Mouse (Mus musculus) embryonic fibroblast, embryonic 13.5 days (primary cell): Measurements from ENCODE around the gene Rere. TPM values are rescaled to one million over a fixed set of nuclear protein-coding genes. Genes with fewer than 3 reads are reported as not detected.
A peak's percentile ranks its signal among the peaks of the same experiment; 100 is the strongest.

ENCODE experiments used
- H3K27ac ChIP-seq: 2 replicates; pipeline ENCODE4 v1.5.1; 2012; ENCODE audit warnings: low read length, control low read depth, inconsistent platforms; ENCODE audit not compliant: insufficient read depth
- H3K4me1 ChIP-seq: 2 replicates; pipeline ENCODE4 v1.6.1; 2011; ENCODE audit warnings: low read length; ENCODE audit not compliant: control insufficient read depth, insufficient read depth
- H3K4me3 ChIP-seq: 2 replicates; pipeline ENCODE4 v1.5.1; 2011; ENCODE audit warnings: mild to moderate bottlenecking, control low read depth, low read length; ENCODE audit not compliant: insufficient read depth
- CTCF ChIP-seq: IDR thresholded peaks from 2 replicates; pipeline ENCODE4 v1.5.1; 2011; ENCODE audit warnings: mild to moderate bottlenecking, control low read depth, low read length, moderate library complexity, borderline replicate concordance; ENCODE audit not compliant: insufficient read depth
- POLR2A ChIP-seq: IDR thresholded peaks from 2 replicates; pipeline ENCODE4 v1.6.1; 2011; ENCODE audit warnings: low read depth, mild to moderate bottlenecking, control low read depth, low read length, moderate library complexity
- polyA plus RNA-seq: library from polyadenylated mRNA; stranded (reverse); fragments of >200 nt; gene quantifications from 2 replicates; pipeline ENCODE4 v1.2.4, GENCODE M21; 2011; ENCODE audit warnings: low read depth; ENCODE audit not compliant: missing spikeins, insufficient read length

The Rere gene
- polyA plus RNA-seq, 1 experiment = 59.0 TPM

- TF ChIP-seq POLR2A (no peak), CTCF (no peak)
- Histone ChIP-seq H3K4me3 (peak within 1 kb of the TSS; percentile 10; the same call in 1 of the 2 replicates), H3K4me1 (no peaks in the 10 kb centered on the region), H3K27ac (no peak within 1 kb of the TSS)
Observed at GRCm38 (mm10) chr4:150651390-150652277, 370.2 kb downstream of the Rere start, which contains the start of gene Slc45a1. TSS of gene Slc45a1 (minus strand) at chr4:150652174.

GRCm38 (mm10) chr4:150653072-150653599 lies 371.7 kb downstream of the Rere start:
- H3K4me3 ChIP-seq = no peak overlapping the region
- no peak overlapping the region for H3K27ac ChIP-seq
- no peaks in the 10 kb centered on the region for H3K4me1 ChIP-seq
- no peak for TF ChIP-seq POLR2A
- TF ChIP-seq CTCF = no peak

GRCm38 (mm10) chr4:150655989-150656388 lies 374.5 kb downstream of the Rere start:
- Histone ChIP-seq H3K27ac (no peak overlapping the region), H3K4me1 (no peaks in the 10 kb centered on the region), H3K4me3 (no peak overlapping the region)
- peak; percentile 95 for TF ChIP-seq CTCF
- no peak for TF ChIP-seq POLR2A

- TF ChIP-seq CTCF (no peak), POLR2A (no peak)
- no peak overlapping the region for H3K4me3 ChIP-seq
- H3K27ac ChIP-seq = no peak overlapping the region
- no peaks in the 10 kb centered on the region for H3K4me1 ChIP-seq
Observed at GRCm38 (mm10) chr4:150656504-150656903, 375.1 kb downstream of the Rere start.

DNA sequence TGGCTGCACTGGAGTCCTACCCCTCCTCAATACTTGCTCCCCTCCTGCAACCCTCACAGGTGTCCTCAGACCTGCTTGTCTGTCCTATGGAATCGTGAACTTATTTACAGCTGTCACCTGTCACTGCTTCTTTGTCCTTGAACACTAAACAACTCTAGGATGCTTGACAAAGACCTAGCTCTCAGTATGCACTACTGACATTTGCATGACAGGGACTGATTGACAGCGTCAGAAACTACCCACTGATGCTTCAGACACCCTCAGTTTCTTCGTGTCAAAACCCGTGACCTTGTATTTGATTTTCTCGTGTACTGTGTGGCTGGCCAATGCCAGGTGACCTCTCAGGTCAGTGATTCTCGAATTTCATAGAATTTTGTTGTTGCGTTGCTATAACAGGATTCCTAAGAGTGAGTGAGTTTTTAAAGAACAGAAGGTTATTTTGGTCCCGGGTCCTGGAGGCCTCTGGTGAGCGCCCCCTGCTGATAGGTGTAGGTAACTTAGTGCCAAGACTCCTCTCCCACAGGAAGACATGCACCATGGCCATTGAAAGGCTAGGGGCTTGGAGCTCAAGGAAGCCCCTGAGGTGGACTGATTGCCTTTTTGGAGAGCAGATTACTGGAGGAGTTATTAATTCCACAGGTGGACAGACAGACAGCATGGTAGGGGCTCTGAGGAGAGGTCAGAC lies 378.6 kb downstream of the Rere start:
- no peaks in the 10 kb centered on the region for H3K4me1 ChIP-seq
- H3K4me3 ChIP-seq = no peak overlapping the region
- TF ChIP-seq CTCF (no peak), POLR2A (no peak)
- no peak overlapping the region for H3K27ac ChIP-seq

DNA sequence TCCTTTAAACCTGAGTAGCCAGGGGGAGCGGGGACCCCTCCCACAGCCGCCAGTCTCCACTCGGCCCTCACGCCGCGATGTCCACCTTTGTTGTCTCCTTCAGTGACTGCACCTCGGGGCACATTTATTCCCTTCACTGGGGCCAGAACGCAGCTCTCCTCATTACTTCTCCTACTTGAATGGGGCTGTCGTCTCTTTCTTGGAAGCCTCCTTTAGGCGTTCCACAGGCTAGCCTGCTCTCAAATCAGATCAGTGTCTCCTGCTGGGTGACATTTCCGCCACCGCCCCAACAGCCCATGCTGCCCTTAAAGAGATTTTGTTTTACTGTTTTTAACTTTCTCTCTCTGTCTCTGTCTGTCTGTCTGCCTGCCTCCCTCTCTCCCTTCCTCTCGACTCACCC lies 380.4 kb downstream of the Rere start:
- Histone ChIP-seq H3K27ac (no peak overlapping the region), H3K4me3 (no peak overlapping the region), H3K4me1 (no peaks in the 10 kb centered on the region)
- TF ChIP-seq CTCF (no peak), POLR2A (no peak)

DNA sequence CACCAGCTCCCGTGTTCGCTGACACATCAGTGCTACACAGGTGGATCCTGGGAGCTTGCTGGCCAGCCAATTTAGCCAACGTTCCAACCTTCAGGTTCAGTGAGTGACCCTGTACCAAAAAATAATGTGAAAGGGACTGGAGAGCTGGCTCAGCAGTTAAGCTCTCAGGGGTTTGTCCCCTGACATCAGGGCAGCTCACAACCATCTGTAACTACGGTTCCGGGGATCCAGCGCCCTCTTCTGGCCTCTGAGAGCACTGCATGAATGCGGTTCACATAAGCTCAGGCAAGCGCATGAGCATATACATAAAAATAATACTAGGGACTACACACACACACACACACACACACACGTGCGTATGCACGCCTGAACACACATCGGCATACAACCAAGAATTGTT lies 381.7 kb downstream of the Rere start:
- no peaks in the 10 kb centered on the region for H3K4me1 ChIP-seq
- no peak overlapping the region for H3K4me3 ChIP-seq
- TF ChIP-seq POLR2A = no peak
- TF ChIP-seq CTCF = peak; percentile 28; the same call in 1 of the 2 replicates
- no peak overlapping the region for H3K27ac ChIP-seq

DNA sequence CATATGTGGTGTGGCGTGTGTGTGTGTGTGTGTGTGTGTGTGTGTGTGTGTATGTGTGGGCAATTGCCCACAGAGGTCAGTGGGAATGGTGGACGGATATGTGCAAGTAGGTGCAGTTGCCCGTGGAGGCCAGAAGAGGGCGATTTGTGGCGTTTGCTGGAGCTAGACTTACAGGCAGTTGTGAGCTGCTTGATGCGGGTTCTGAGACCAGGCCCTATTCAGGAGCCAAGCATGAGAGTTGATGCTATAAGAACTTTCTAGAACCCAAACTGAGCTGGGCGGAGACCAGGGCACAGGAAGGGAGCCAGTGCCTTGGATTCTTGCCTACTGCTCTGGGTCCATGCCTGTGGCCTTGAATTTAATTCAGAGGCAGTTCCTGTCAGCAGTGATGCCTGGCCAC lies 383.3 kb downstream of the Rere start:
- no peak for TF ChIP-seq POLR2A
- 0 out of 2 replicates have a peak, but pooled peaks have one; percentile 38 for TF ChIP-seq CTCF
- Histone ChIP-seq H3K4me1 (no peaks in the 10 kb centered on the region), H3K4me3 (no peak overlapping the region), H3K27ac (no peak overlapping the region)

DNA sequence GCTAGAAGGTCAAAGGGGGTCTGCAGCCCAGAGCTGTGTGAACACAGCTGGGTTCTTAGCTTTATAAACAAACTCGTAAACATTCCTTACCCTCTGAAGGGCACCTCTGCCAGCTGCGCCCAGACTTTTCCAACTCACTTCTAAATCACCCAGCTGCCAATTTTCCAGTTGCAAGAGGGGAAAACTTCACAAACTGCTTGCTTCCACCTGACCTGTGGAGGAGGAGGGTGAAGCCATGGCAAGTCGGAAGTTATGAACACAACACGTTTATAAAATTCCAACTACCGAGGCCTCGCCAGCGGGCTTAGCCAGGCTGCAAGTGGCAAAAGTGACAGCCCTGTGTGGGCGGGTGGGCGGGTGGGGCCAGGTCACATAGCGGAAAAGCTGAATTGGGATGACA lies 384.4 kb downstream of the Rere start:
- Histone ChIP-seq H3K4me1 (no peaks in the 10 kb centered on the region), H3K27ac (no peak overlapping the region), H3K4me3 (no peak overlapping the region)
- TF ChIP-seq CTCF = no peak
- TF ChIP-seq POLR2A = no peak

Other genes starting within 250 kb of the Rere start
- 2.0 and 2.3 TPM in 2 replicates for gene Gpr157, start 194.3 kb upstream of the Rere start, polyA plus RNA-seq
- 0.83 TPM in 1 of 2 replicates, not detected in the other for gene Slc2a5, start 162.4 kb upstream of the Rere start, polyA plus RNA-seq
- gene Slc2a7, start 132.7 kb upstream of the Rere start, polyA plus RNA-seq = not detected in 2 replicates
- gene Car6, start 80.3 kb upstream of the Rere start, polyA plus RNA-seq = 2.7 and 7.0 TPM in 2 replicates
- 672 and 858 TPM in 2 replicates for gene Eno1, start 44.9 kb upstream of the Rere start, polyA plus RNA-seq